Mouse (Mus musculus) heart, adult 2 months (tissue): ENCODE measurements around the gene Mrgprx2.
"Not testable (repeated sequence)": the region's sequence is repeated elsewhere in the genome, so short reads cannot be mapped to it uniquely, and the experiment has no call there.

Source experiments
- EP300 ChIP-seq: fragments of 200-500 bp; IDR thresholded peaks from 2 replicates; pipeline ENCODE4 v1.6.1; 2011; ENCODE audit warnings: low read depth, low read length, control low read depth; ENCODE audit not compliant: insufficient read depth
- POLR2A ChIP-seq: fragments of 200-500 bp; IDR thresholded peaks from 2 replicates; pipeline ENCODE4 v1.6.1; 2011; ENCODE audit warnings: mild to moderate bottlenecking, low read depth, low read length, control low read depth; ENCODE audit not compliant: insufficient read depth

- not testable (repeated sequence) for TF ChIP-seq POLR2A, EP300
These were observed 63.2 kb downstream of the Mrgprx2 start for GRCm38 (mm10) chr7:48435936-48436335.
